Mouse (Mus musculus) liver, adult 2 months (tissue): ENCODE data around the gene Frmd4a.

Experiments used
- CTCF ChIP-seq: fragments of 200-500 bp; IDR thresholded peaks from 2 replicates; pipeline ENCODE4 v1.5.1; 2011; ENCODE audit warnings: low read depth, low read length, control low read depth
- POLR2A ChIP-seq: fragments of 200-500 bp; IDR thresholded peaks from 2 replicates; pipeline ENCODE4 v1.6.1; 2011; ENCODE audit warnings: low read length, control low read depth; ENCODE audit not compliant: insufficient read depth; ENCODE audit errors: extremely low read depth

DNA sequence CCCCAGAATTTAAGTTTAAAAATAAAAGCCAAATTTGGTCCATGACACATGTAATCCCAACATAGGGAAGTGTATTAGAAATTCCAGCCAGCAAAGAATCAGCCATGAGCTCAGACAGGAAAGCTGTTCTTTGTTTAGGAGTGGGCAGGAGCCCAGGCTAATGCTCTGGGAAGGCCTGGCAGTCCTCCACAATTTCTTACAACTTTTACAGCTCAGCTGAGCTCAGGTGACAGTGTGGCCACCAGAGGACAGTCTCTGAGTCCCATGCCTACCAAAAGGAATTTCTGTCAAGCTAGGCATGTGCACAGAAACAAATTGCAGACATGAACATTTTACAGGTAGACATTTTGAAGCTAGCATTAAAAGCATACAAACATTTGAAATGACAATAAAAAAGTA lies 457.0 kb downstream of the Frmd4a start:
- TF ChIP-seq CTCF (no peak), POLR2A (no peak)
